Mouse (Mus musculus) thymus, adult 18-20 months (tissue): ENCODE data around the gene Nbeal2.
A peak's percentile ranks its signal among the peaks of the same experiment; 100 is the strongest.

Experiments
- DNase-seq, 2 experiments: peaks; one replicate each; pipeline ENCODE4 v3.0.0; 2022; ENCODE audit warnings: mixed read lengths in 2 of 2

The Nbeal2 gene

GRCm38 (mm10) chr9:110645219-110645618, 8.7 kb downstream of the Nbeal2 start:
- DNase-seq = peak; percentile 82 to 87

GRCm38 (mm10) chr9:110644295-110644694, 9.7 kb downstream of the Nbeal2 start:
- no peak for DNase-seq

- no peak for DNase-seq
Observed at GRCm38 (mm10) chr9:110643787-110644186, 10.2 kb downstream of the Nbeal2 start.

- DNase-seq = no peak
Observed at GRCm38 (mm10) chr9:110642812-110643524, 11.0 kb downstream of the Nbeal2 start.

- no peak for DNase-seq
Observed at GRCm38 (mm10) chr9:110641006-110641405, 13.0 kb downstream of the Nbeal2 start.

GRCm38 (mm10) chr9:110638611-110639021, 15.3 kb downstream of the Nbeal2 start:
- no peak for DNase-seq

GRCm38 (mm10) chr9:110635225-110635624, 18.7 kb downstream of the Nbeal2 start:
- DNase-seq = peak; percentile 72 to 74

- DNase-seq = no peak
Observed at GRCm38 (mm10) chr9:110633882-110634281, 20.1 kb downstream of the Nbeal2 start.

GRCm38 (mm10) chr9:110632671-110633070, 21.3 kb downstream of the Nbeal2 start:
- no peak for DNase-seq

GRCm38 (mm10) chr9:110631651-110632275, 22.2 kb downstream of the Nbeal2 start:
- no peak for DNase-seq

- DNase-seq = no peak
Observed at GRCm38 (mm10) chr9:110631191-110631590, 22.8 kb downstream of the Nbeal2 start.

- DNase-seq = no peak
Observed at GRCm38 (mm10) chr9:110630171-110630570, 23.8 kb downstream of the Nbeal2 start.

GRCm38 (mm10) chr9:110625350-110625908, 28.5 kb downstream of the Nbeal2 start:
- DNase-seq = no peak

- no peak for DNase-seq
Observed at GRCm38 (mm10) chr9:110624361-110625166, 29.4 kb downstream of the Nbeal2 start, which contains the start of gene Nradd. Gene Nradd (minus strand): TSS chr9:110624452.

- DNase-seq = no peak
Observed at GRCm38 (mm10) chr9:110623416-110624195, 30.4 kb downstream of the Nbeal2 start.

GRCm38 (mm10) chr9:110622621-110623219, 31.2 kb downstream of the Nbeal2 start:
- DNase-seq = no peak

- DNase-seq = no peak
Observed at GRCm38 (mm10) chr9:110620685-110621084, 33.3 kb downstream of the Nbeal2 start.

- no peak for DNase-seq
Observed at GRCm38 (mm10) chr9:110620180-110620579, 33.8 kb downstream of the Nbeal2 start.

- no peak for DNase-seq
Observed at GRCm38 (mm10) chr9:110617081-110617480, 36.9 kb downstream of the Nbeal2 start.

GRCm38 (mm10) chr9:110611471-110611870, 42.5 kb downstream of the Nbeal2 start:
- no peak for DNase-seq

- no peak for DNase-seq
Observed at GRCm38 (mm10) chr9:110583521-110583920, 70.4 kb downstream of the Nbeal2 start.

GRCm38 (mm10) chr9:110582161-110582560, 71.8 kb downstream of the Nbeal2 start:
- no peak for DNase-seq
